Mouse (Mus musculus): Measurements from ENCODE around the gene Mfn2. TPM values are rescaled to one million over a fixed set of nuclear protein-coding genes. Genes with fewer than 3 reads are reported as not detected.

Mfn2 gene
- polyA plus RNA-seq, 1 experiment from 2014 or later, result 31.6 TPM

DNA sequence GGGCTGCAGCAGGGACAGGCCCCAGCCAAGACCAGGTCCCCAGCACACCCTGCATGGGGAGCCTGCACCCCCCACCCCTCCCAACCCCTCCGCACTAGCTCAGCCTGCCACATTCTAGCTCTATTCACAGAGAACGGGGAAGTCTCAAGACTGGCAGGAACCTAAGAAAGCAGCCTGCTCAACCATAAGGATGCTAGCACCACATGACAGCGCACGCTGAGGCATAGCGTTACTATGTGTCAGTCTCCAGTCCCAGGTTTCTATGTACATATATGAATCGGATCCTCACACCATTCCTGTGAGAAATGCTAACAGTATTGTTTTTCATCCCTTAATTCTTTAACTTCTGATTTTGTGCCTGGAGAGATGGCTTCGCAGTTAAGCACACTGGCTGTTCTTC lies 24.0 kb upstream of the Mfn2 start:
- ATAC-seq (replicated peaks; ENCODE audit: low FRiP score, low TSS enrichment, low read depth) (no peak), DNase-seq (ENCODE audit: low spot score) (no peak)
- WGBS, result 87% methylated on average over 7 of the region's 7 CpGs
- Histone ChIP-seq H3K9ac (ENCODE audit: low read length) (no peak overlapping the region), H3K27me3 (replicated peaks; ENCODE audit: control insufficient read depth, insufficient read depth, low read length) (no peaks in the 10 kb centered on the region), H3K4me2 (ENCODE audit: low read length) (no peak overlapping the region), H3K36me3 (ENCODE audit: control insufficient read depth, insufficient read depth, low read length) (peaks cover 23% of the 10 kb centered on the region), H3K9me3 (ENCODE audit: control insufficient read depth, low read length) (no peaks in the 10 kb centered on the region), H3K4me3 (ENCODE audit: low read depth, low read length) (no peak overlapping the region), H3K4me1 (replicated peaks; ENCODE audit: control insufficient read depth, insufficient read depth, low read length) (no peaks in the 10 kb centered on the region), H3K27ac (ENCODE audit: low read depth) (no peak overlapping the region)

DNA sequence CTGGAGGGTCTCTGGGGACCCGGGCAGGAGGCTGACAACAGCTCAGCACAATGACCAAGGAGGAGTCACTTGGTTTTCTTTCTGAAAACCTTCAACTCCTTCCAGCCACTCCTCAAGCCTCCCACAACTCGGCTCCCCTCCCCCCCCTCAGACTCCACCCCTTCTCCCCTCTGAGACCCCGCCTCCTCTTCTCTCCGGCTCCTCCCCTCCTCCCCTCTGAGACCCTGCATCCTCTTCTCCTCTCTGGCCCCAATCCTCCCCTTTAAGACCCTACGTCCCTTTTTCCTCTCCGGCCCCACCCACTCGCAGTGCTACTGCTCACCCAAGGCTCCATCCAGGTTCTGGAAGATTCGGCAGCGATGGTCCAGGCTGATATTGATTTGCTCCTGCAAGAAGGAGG lies 23.6 kb upstream of the Mfn2 start:
- ATAC-seq (replicated peaks; ENCODE audit: low FRiP score, low TSS enrichment, low read depth), result no peak

DNA sequence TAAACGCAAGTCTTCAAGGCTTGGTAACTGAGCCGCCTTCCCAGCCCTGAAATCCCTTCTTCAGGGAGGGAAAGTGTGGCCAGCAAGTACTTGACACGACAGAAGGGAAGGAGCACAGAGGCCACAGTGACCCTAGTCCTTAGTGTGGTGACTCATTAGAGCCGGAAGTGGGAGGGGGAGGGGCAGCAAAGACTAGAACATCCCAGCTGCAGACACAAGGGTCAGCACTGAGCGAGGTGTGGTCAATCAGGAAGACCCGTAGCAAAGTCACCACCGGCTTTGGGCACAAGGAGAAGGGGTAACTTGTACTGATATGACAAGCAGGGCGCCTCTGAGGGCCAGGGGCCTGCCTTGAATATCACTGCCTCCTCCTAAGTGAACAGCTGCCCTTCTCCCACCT lies 23.2 kb upstream of the Mfn2 start:
- H3K27ac ChIP-seq (ENCODE audit: low read depth), result no peak overlapping the region
- DNase-seq (ENCODE audit: low spot score), result no peak
- 43% methylated on average over 8 of the region's 8 CpGs for WGBS

More for the DNA sequence above, 23.6 kb upstream of the Mfn2 start:
- DNase-seq (ENCODE audit: low spot score), result no peak
- H3K4me2 ChIP-seq (ENCODE audit: low read length), result no peak overlapping the region
- no peaks in the 10 kb centered on the region for H3K9me3 ChIP-seq (ENCODE audit: control insufficient read depth, low read length)
- H3K27ac ChIP-seq (ENCODE audit: low read depth), result no peak overlapping the region
- no peak overlapping the region for H3K4me3 ChIP-seq (ENCODE audit: low read depth, low read length)
- H3K36me3 ChIP-seq (ENCODE audit: control insufficient read depth, insufficient read depth, low read length), result peaks cover 27% of the 10 kb centered on the region
- 24% methylated on average over 9 of the region's 9 CpGs for WGBS
- H3K27me3 ChIP-seq (replicated peaks; ENCODE audit: control insufficient read depth, insufficient read depth, low read length), result no peaks in the 10 kb centered on the region
- no peak overlapping the region for H3K9ac ChIP-seq (ENCODE audit: low read length)
- H3K4me1 ChIP-seq (replicated peaks; ENCODE audit: control insufficient read depth, insufficient read depth, low read length), result no peaks in the 10 kb centered on the region

DNA sequence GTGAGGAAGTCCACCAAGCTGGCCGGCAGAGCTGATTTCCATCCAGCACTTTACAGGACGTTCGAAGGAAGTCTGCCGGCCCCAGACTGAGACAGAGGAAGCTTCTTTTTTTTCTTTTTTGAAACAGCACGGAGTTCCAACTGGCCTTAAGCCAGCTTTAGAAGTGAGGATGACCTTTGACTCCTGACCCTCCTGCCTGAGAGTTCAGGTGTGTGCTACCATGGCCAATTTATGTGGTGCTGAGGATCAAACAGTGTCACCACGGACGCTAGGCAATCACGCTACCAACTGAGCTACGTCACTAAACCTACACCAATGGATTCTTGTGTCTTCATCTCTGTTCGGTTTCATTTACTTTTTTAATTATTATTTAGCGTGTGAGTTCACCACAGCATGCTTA lies 17.8 kb upstream of the Mfn2 start:
- H3K4me3 ChIP-seq (ENCODE audit: low read depth, low read length), result no peak overlapping the region
- peaks cover 40% of the 10 kb centered on the region for H3K36me3 ChIP-seq (ENCODE audit: control insufficient read depth, insufficient read depth, low read length)
- DNase-seq (ENCODE audit: low spot score), result no peak
- 77% methylated on average over 11 of the region's 11 CpGs for WGBS
- no peak overlapping the region for H3K27ac ChIP-seq (ENCODE audit: low read depth)
- H3K4me1 ChIP-seq (replicated peaks; ENCODE audit: control insufficient read depth, insufficient read depth, low read length), result no peaks in the 10 kb centered on the region
- H3K27me3 ChIP-seq (replicated peaks; ENCODE audit: control insufficient read depth, insufficient read depth, low read length), result no peaks in the 10 kb centered on the region
- no peak for ATAC-seq (replicated peaks; ENCODE audit: low FRiP score, low TSS enrichment, low read depth)
- H3K9me3 ChIP-seq (ENCODE audit: control insufficient read depth, low read length), result no peaks in the 10 kb centered on the region
- H3K9ac ChIP-seq (ENCODE audit: low read length), result no peak overlapping the region
- H3K4me2 ChIP-seq (ENCODE audit: low read length), result no peak overlapping the region

More for the DNA sequence above, 23.2 kb upstream of the Mfn2 start:
- Histone ChIP-seq H3K4me2 (ENCODE audit: low read length) (no peak overlapping the region), H3K9ac (ENCODE audit: low read length) (no peak overlapping the region), H3K36me3 (ENCODE audit: control insufficient read depth, insufficient read depth, low read length) (peaks cover 31% of the 10 kb centered on the region), H3K27me3 (replicated peaks; ENCODE audit: control insufficient read depth, insufficient read depth, low read length) (no peaks in the 10 kb centered on the region), H3K4me3 (ENCODE audit: low read depth, low read length) (no peak overlapping the region), H3K4me1 (replicated peaks; ENCODE audit: control insufficient read depth, insufficient read depth, low read length) (no peaks in the 10 kb centered on the region), H3K9me3 (ENCODE audit: control insufficient read depth, low read length) (no peaks in the 10 kb centered on the region)
- ATAC-seq (replicated peaks; ENCODE audit: low FRiP score, low TSS enrichment, low read depth), result 0 out of 2 replicates have a peak, but pooled peaks have one; percentile 20

DNA sequence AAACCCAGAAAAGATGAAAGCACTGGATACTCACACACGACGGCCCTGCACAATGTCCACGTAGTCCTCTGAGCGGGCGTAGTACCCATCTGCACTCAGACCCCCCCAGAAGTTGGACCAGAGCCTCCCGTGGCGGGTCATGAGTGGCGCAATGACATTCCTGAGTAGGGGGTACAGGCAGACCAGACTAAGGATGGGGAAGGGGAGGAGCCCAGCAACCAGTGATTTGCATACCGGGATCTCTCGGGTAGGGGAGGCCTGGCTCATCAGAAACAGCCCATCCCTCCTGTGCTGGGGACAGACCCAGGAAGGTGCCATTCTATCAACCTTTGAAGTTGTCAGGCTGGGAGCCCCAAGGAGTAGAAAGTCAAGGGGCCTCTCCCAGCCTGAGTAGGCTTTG lies 16.5 kb upstream of the Mfn2 start:
- Histone ChIP-seq H3K36me3 (ENCODE audit: control insufficient read depth, insufficient read depth, low read length) (peaks cover 33% of the 10 kb centered on the region), H3K4me3 (ENCODE audit: low read depth, low read length) (no peak overlapping the region), H3K27me3 (replicated peaks; ENCODE audit: control insufficient read depth, insufficient read depth, low read length) (no peaks in the 10 kb centered on the region), H3K27ac (ENCODE audit: low read depth) (no peak overlapping the region), H3K4me1 (replicated peaks; ENCODE audit: control insufficient read depth, insufficient read depth, low read length) (no peaks in the 10 kb centered on the region), H3K4me2 (ENCODE audit: low read length) (no peak overlapping the region), H3K9ac (ENCODE audit: low read length) (no peak overlapping the region), H3K9me3 (ENCODE audit: control insufficient read depth, low read length) (no peaks in the 10 kb centered on the region)
- no peak for DNase-seq (ENCODE audit: low spot score)
- 34% methylated on average over 10 of the region's 10 CpGs for WGBS
- ATAC-seq (replicated peaks; ENCODE audit: low FRiP score, low TSS enrichment, low read depth), result peak; percentile 48; the same call in 1 of the 2 replicates

DNA sequence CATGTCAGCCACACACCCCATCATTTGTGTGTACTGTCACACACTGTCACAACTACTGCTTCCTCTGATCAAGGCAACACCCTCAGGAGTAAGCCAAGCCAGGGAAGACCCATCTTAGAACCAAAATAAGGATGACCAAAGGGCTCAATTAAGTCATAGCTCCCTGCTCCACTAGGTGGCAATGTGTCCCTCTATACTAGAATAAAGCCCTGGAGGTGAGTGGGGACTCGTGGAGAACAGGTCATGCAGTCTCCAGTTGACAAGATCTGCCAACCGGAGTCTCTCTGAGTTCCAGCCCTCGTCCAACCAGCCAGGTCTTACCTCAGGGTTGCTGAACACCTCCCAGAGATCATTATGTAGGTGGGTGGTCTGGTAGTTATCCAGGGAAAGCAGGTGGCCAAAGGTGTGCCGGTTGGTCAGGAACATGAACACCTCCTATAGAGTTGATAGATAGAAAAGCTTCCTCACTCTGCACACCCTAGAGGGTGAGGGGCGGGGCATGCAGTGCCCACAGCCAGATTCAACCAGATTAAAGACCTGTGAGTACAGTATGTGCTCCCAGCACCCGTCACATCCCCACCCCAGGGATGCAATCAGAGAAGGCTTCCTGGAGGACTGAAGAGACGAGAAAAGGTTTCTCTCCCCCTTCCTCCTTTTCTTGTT lies 14.1 kb upstream of the Mfn2 start:
- Histone ChIP-seq H3K27ac (ENCODE audit: low read depth) (no peak overlapping the region), H3K4me3 (ENCODE audit: low read depth, low read length) (no peak overlapping the region), H3K4me2 (ENCODE audit: low read length) (no peak overlapping the region), H3K9ac (ENCODE audit: low read length) (no peak overlapping the region), H3K36me3 (ENCODE audit: control insufficient read depth, insufficient read depth, low read length) (peaks cover 29% of the 10 kb centered on the region), H3K9me3 (ENCODE audit: control insufficient read depth, low read length) (no peaks in the 10 kb centered on the region), H3K4me1 (replicated peaks; ENCODE audit: control insufficient read depth, insufficient read depth, low read length) (no peaks in the 10 kb centered on the region), H3K27me3 (replicated peaks; ENCODE audit: control insufficient read depth, insufficient read depth, low read length) (no peaks in the 10 kb centered on the region)
- 61% methylated on average over 7 of the region's 7 CpGs for WGBS
- ATAC-seq (replicated peaks; ENCODE audit: low FRiP score, low TSS enrichment, low read depth) (no peak), DNase-seq (ENCODE audit: low spot score) (peak; percentile 63)

DNA sequence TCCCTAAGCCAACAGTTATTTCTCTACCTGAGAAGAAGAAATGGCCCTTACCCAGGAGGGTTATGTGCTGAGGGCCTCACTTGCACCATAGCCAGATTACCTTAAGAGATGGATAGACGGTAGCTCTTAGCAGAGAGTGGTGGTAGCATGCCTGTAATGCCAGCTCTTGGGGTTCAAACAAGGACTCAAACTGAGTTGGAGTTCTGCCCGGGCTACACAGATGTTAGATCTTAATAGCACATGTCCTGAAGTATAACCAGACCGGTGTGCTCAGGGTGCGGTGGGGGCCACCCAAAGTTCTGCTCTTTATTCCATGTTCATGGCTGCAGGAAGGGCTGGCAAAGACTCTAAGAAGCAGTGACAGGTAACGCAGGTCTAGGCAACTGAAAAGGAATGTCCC lies 5.0 kb upstream of the Mfn2 start:
- peaks cover 5% of the 10 kb centered on the region for H3K4me1 ChIP-seq (replicated peaks; ENCODE audit: control insufficient read depth, insufficient read depth, low read length)
- no peak overlapping the region for H3K4me3 ChIP-seq (ENCODE audit: low read depth, low read length)
- WGBS, result 97% methylated on average over 5 of the region's 5 CpGs
- ATAC-seq (replicated peaks; ENCODE audit: low FRiP score, low TSS enrichment, low read depth) (no peak), DNase-seq (ENCODE audit: low spot score) (no peak)
- no peak overlapping the region for H3K4me2 ChIP-seq (ENCODE audit: low read length)
- peaks cover 9% of the 10 kb centered on the region for H3K36me3 ChIP-seq (ENCODE audit: control insufficient read depth, insufficient read depth, low read length)
- H3K27ac ChIP-seq (ENCODE audit: low read depth), result no peak overlapping the region
- no peaks in the 10 kb centered on the region for H3K27me3 ChIP-seq (replicated peaks; ENCODE audit: control insufficient read depth, insufficient read depth, low read length)
- no peak overlapping the region for H3K9ac ChIP-seq (ENCODE audit: low read length)
- H3K9me3 ChIP-seq (ENCODE audit: control insufficient read depth, low read length), result no peaks in the 10 kb centered on the region

DNA sequence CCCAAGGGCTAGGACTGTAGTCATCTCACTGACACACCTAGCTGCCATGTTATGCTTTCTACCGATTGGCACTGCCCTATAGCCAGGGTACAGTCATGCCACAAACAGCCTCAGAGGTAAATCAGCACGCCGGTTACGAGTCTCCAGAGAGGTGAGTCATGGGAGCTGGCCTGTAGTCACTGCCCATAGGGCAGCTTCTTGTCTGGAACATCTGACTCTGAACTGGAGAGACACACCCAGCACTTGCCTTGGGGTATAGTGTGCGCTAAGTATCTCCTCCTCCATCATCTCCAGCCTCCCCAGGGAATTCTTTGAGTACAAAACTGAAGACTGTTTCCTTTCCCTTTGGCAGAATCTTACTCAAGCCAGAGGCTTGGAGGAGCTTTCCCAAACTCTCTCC lies 1.7 kb upstream of the Mfn2 start:
- no peak overlapping the region for H3K4me2 ChIP-seq (ENCODE audit: low read length)
- H3K9me3 ChIP-seq (ENCODE audit: control insufficient read depth, low read length), result no peaks in the 10 kb centered on the region
- no peak overlapping the region for H3K4me3 ChIP-seq (ENCODE audit: low read depth, low read length)
- H3K9ac ChIP-seq (ENCODE audit: low read length), result no peak overlapping the region
- 83% methylated on average over 5 of the region's 5 CpGs for WGBS
- H3K27ac ChIP-seq (ENCODE audit: low read depth), result no peak overlapping the region
- peaks cover 8% of the 10 kb centered on the region for H3K4me1 ChIP-seq (replicated peaks; ENCODE audit: control insufficient read depth, insufficient read depth, low read length)
- no peak for DNase-seq (ENCODE audit: low spot score)
- H3K36me3 ChIP-seq (ENCODE audit: control insufficient read depth, insufficient read depth, low read length), result peaks cover 15% of the 10 kb centered on the region
- no peak for ATAC-seq (replicated peaks; ENCODE audit: low FRiP score, low TSS enrichment, low read depth)
- H3K27me3 ChIP-seq (replicated peaks; ENCODE audit: control insufficient read depth, insufficient read depth, low read length), result no peaks in the 10 kb centered on the region

DNA sequence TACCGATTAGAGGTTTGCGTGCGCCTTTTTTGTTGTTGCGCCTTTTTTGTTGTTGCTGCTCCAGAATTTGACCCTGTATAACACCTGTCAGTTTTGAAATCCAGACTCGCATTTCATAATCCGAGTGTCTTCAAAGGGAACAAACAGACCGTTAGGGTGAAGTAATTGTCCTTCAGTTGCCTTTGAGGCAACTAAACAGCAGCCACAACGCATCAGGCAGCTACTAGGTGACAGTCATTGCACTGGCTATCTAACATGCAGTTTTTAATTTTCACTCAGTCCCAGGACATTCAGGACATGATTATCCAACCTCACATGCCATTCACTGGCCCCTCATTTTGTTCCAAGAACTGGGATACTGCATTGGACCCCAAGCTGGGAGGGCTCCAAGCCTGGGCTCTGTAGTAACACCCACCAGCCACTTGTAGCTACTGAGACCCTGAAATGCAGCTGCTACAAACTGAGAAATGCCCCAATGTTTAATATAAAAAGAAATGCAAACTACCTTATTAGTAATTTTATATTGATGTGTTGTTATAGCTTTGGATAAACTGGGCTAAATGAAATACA lies 671 bp upstream of the Mfn2 start:
- Histone ChIP-seq H3K27ac (ENCODE audit: low read depth) (no peak overlapping the region), H3K4me1 (replicated peaks; ENCODE audit: control insufficient read depth, insufficient read depth, low read length) (peaks cover 8% of the 10 kb centered on the region), H3K9ac (ENCODE audit: low read length) (peak overlapping the region; percentile 83), H3K4me2 (ENCODE audit: low read length) (peak overlapping the region; percentile 63), H3K4me3 (ENCODE audit: low read depth, low read length) (peak overlapping the region; percentile 82), H3K9me3 (ENCODE audit: control insufficient read depth, low read length) (no peaks in the 10 kb centered on the region), H3K27me3 (replicated peaks; ENCODE audit: control insufficient read depth, insufficient read depth, low read length) (no peaks in the 10 kb centered on the region), H3K36me3 (ENCODE audit: control insufficient read depth, insufficient read depth, low read length) (peaks cover 16% of the 10 kb centered on the region)
- ATAC-seq (replicated peaks; ENCODE audit: low FRiP score, low TSS enrichment, low read depth) (no peak; the same call in 1 of the 2 replicates), DNase-seq (ENCODE audit: low spot score) (peak; percentile 56)
- 1% methylated on average over 8 of the region's 8 CpGs for WGBS
